ENCODE assay signal across 8 mouse cellular contexts in the genomic region with DNA sequence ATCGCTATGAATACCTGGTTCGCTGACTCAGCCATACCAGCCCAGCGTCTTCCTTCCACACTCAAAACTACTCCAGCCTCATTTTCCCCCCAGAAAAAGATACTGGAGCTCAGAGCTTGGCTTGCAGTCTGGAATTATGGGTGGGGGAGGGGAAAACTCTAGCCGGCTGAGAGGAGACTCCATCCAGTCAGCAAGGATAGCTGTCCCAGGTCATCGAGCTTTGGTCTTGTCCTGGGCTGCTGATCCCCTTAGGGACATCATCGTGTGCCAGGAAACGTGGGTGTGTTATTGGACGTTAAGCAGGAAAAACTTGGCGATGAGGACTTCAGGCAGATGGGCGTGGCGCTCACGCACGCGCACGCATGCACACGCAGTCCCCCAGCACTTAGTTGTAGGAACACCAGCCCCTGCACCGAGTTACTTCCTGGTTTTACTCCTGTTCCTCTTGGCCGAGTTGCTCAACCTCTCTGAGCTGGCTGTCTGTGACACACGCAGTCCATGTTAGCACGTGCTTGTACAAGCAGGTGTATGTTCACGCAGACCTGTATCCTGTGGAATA. TPM values are rescaled to one million over a fixed set of nuclear protein-coding genes. Genes with fewer than 3 reads are reported as not detected.
A peak's percentile ranks its signal among the peaks of the same experiment; 100 is the strongest.
DNase-seq lines count a peak whose midpoint lies in the region; ATAC-seq lines count a peak whose summit lies in the region.

No protein-coding gene starts in this region.

- H3K27me3 ChIP-seq in limb, embryonic 12.5 days = peaks cover 62% of the 10 kb centered on the region
- H3K27me3 ChIP-seq in midbrain, embryonic 16.5 days (ENCODE audit: control insufficient read depth, insufficient read depth, low read depth, low read length) = peaks cover 44% of the 10 kb centered on the region

- ATAC-seq in limb, embryonic 12.5 days (ENCODE audit: insufficient number of reproducible peaks, insufficient read depth, low FRiP score, low TSS enrichment, low read depth) = no peak
- no peak for ATAC-seq in midbrain, embryonic 16.5 days
- no peak for ATAC-seq in inflammation-experienced regulatory T-cells, adult 6 months

- H3K4me1 ChIP-seq in limb, embryonic 12.5 days (replicated peaks) = peaks cover 86% of the 10 kb centered on the region
- H3K4me1 ChIP-seq in midbrain, embryonic 16.5 days (ENCODE audit: control insufficient read depth, insufficient read depth, low read length) = peaks cover 36% of the 10 kb centered on the region

- peak; percentile 98 for DNase-seq in heart, adult 11 months
- DNase-seq in heart, adult 8-10 months (ENCODE audit: low spot score) = no peak
- peak; percentile 71 for DNase-seq in Muller cell, postnatal 12 days (ENCODE audit: inconsistent ontology term)
- DNase-seq in heart, adult 9 months (ENCODE audit: low spot score in 2 of 2) = peak; percentile 54 to 58
- no peak for DNase-seq in layer of hippocampus, postnatal 25 days (ENCODE audit: extremely low spot score in 1 of 2, low spot score in 1 of 2)

- H3K36me3 ChIP-seq in limb, embryonic 12.5 days = no peaks in the 10 kb centered on the region
- H3K36me3 ChIP-seq in midbrain, embryonic 16.5 days (ENCODE audit: control insufficient read depth, insufficient read depth, low read length) = no peaks in the 10 kb centered on the region

- H3K27ac ChIP-seq in limb, embryonic 12.5 days = no peak overlapping the region
- H3K27ac ChIP-seq in midbrain, embryonic 16.5 days (ENCODE audit: low read length) = no peak overlapping the region

- H3K4me2 ChIP-seq in limb, embryonic 12.5 days = peak overlapping the region; percentile 90
- peak overlapping the region; percentile 32; the same call in 1 of the 2 replicates for H3K4me2 ChIP-seq in midbrain, embryonic 16.5 days (ENCODE audit: low read length)

- peak overlapping the region; percentile 15 for H3K4me3 ChIP-seq in limb, embryonic 12.5 days (replicated peaks)
- no peak overlapping the region for H3K4me3 ChIP-seq in midbrain, embryonic 16.5 days (ENCODE audit: low read depth, low read length)

- WGBS in limb, embryonic 12.5 days = 5% methylated on average over 21 of the region's 21 CpGs
- 3% methylated on average over 21 of the region's 21 CpGs for WGBS in midbrain, embryonic 16.5 days

- H3K9me3 ChIP-seq in limb, embryonic 12.5 days = no peaks in the 10 kb centered on the region
- no peaks in the 10 kb centered on the region for H3K9me3 ChIP-seq in midbrain, embryonic 16.5 days (replicated peaks; ENCODE audit: control insufficient read depth, low read length, poor library complexity, severe bottlenecking)

- no peak overlapping the region for H3K9ac ChIP-seq in limb, embryonic 12.5 days (replicated peaks)
- H3K9ac ChIP-seq in midbrain, embryonic 16.5 days (ENCODE audit: low read depth, low read length) = no peak overlapping the region

RNA-seq across cellular contexts. Expression of a gene that starts 3.6 kb away (rescaled TPM):
- total RNA-seq in heart, adult 8-10 months (2022) = 10 to 100 TPM in 2 of 4 experiments, 1 to 10 TPM in 2; 5.0 to 18.1 (median 12.0) TPM
- polyA plus RNA-seq in limb, embryonic 12.5 days (2016; fragmentation: Nextera tagmentation; extraction: Ambion mirVana) = 19.4 and 20.6 TPM in 2 replicates
- polyA plus RNA-seq in midbrain, embryonic 16.5 days (2015; fragmentation: Nextera tagmentation; extraction: Ambion mirVana) = 6.4 and 7.1 TPM in 2 replicates
- 10 to 100 TPM; 26.4 to 51.5 (median 39.3) TPM for polyA plus RNA-seq in inflammation-experienced regulatory T-cells, adult 6 months (2017; shearing (Covaris generic))
- 10 to 100 TPM; 15.0 to 16.7 TPM for total RNA-seq in layer of hippocampus, postnatal 25 days (2021)

RNA-seq across cellular contexts. Expression of a gene that starts 15.5 kb away (rescaled TPM):
- total RNA-seq in heart, adult 8-10 months (2022) = 1 to 10 TPM; 3.5 to 6.3 (median 4.8) TPM
- polyA plus RNA-seq in limb, embryonic 12.5 days (2016; fragmentation: Nextera tagmentation; extraction: Ambion mirVana) = 74.8 and 75.2 TPM in 2 replicates
- 40.4 and 45.5 TPM in 2 replicates for polyA plus RNA-seq in midbrain, embryonic 16.5 days (2015; fragmentation: Nextera tagmentation; extraction: Ambion mirVana)
- 1 to 10 TPM; 2.4 to 4.5 (median 3.5) TPM for polyA plus RNA-seq in inflammation-experienced regulatory T-cells, adult 6 months (2017; shearing (Covaris generic))
- total RNA-seq in layer of hippocampus, postnatal 25 days (2021) = 10 to 100 TPM; 17.5 to 19.6 TPM

RNA-seq across cellular contexts. Expression of a gene that starts 32.7 kb away (rescaled TPM):
- total RNA-seq in heart, adult 8-10 months (2022) = 100 to 1,000 TPM; 117 to 135 (median 123) TPM
- 318 and 327 TPM in 2 replicates for polyA plus RNA-seq in limb, embryonic 12.5 days (2016; fragmentation: Nextera tagmentation; extraction: Ambion mirVana)
- polyA plus RNA-seq in midbrain, embryonic 16.5 days (2015; fragmentation: Nextera tagmentation; extraction: Ambion mirVana) = 297 and 316 TPM in 2 replicates
- 100 to 1,000 TPM; 207 to 260 (median 248) TPM for polyA plus RNA-seq in inflammation-experienced regulatory T-cells, adult 6 months (2017; shearing (Covaris generic))
- 100 to 1,000 TPM; 145 to 167 TPM for total RNA-seq in layer of hippocampus, postnatal 25 days (2021)

Comparison
In these comparisons a context has a peak if more than half of its experiments do, and no peak if none do; other contexts are left out.
1. DNase-seq: peak in heart, adult 11 months (single experiment), Muller cell, postnatal 12 days (single experiment) and heart, adult 9 months (2 of 2); none in heart, adult 8-10 months (single experiment) and layer of hippocampus, postnatal 25 days (0 of 2).